8 mouse cellular contexts compared by ENCODE assay signal in the genomic region with DNA sequence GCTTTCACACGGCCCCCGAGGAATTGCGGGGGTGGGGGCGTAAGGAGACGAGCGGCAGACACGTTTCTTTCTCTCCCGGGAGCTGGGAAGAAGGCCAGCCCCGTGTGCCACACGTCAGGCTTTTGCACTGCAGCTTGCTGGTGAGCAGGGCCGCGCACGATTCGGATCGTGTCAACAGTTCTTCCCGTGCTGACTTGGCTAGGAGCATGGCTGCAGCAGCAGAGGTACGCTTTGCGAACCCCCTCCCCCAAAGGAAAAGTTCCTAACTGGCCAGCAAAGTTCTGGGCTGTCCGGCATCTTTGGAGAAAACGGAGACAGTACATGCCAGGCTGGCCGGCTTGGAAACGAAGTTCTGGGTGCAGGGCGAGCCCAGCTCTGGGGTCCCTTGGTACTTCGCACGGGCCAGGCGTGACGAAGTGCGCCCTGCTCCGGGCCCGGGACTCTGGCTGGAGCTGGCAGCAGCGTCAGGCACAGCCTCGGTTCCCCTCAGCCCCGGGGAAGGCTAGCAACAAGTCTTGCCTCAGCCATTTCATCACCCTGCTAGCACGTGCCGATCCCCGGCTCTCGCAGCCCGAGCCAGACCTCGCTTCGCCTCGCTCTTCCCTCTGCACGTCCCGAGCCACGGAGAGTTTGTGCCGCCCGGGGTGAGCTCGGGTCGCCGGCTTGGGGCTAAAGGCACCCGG. TPM values are rescaled to one million over a fixed set of nuclear protein-coding genes. Genes with fewer than 3 reads are reported as not detected.
DNase-seq lines count a peak whose midpoint lies in the region; ATAC-seq and TF ChIP-seq lines count a peak whose summit lies in the region.

No protein-coding gene starts in this region.

- peak overlapping the region; percentile 98 for H3K4me2 ChIP-seq in forebrain, embryonic 12.5 days
- peak overlapping the region; percentile 95 for H3K4me2 ChIP-seq in heart, embryonic 15.5 days
- peak overlapping the region; percentile 98 for H3K4me2 ChIP-seq in lung, embryonic 14.5 days

- peaks cover 41% of the 10 kb centered on the region for H3K27me3 ChIP-seq in forebrain, embryonic 12.5 days
- peaks cover 17% of the 10 kb centered on the region; the same call in 1 of the 2 replicates for H3K27me3 ChIP-seq in heart, embryonic 15.5 days
- H3K27me3 ChIP-seq in lung, embryonic 14.5 days (ENCODE audit: insufficient read depth, low read length): peaks cover 43% of the 10 kb centered on the region

- peak; percentile 4 for DNase-seq in thymus, postnatal 14 days
- DNase-seq in thymus, adult 18-20 months: no peak
- DNase-seq in kidney, postnatal 36 days: peak; percentile 17 to 58
- DNase-seq in lung, embryonic 14.5 days: peak; percentile 64
- DNase-seq in ovary, postnatal 14 days (ENCODE audit: low spot score): peak; percentile 39
- no peak for DNase-seq in cerebellum, adult 18-20 months

- H3K27ac ChIP-seq in forebrain, embryonic 12.5 days: 0 out of 2 replicates have a peak overlapping the region, but pooled peaks have one; percentile 1
- peak overlapping the region; percentile 70 for H3K27ac ChIP-seq in heart, embryonic 15.5 days
- peak overlapping the region; percentile 42; the same call in 1 of the 2 replicates for H3K27ac ChIP-seq in lung, embryonic 14.5 days (ENCODE audit: low read depth)

- under 1% methylated on average over 47 of the region's 50 CpGs for WGBS in forebrain, embryonic 12.5 days
- WGBS in heart, embryonic 15.5 days: under 1% methylated on average over 50 of the region's 50 CpGs
- WGBS in lung, embryonic 14.5 days: under 1% methylated on average over 50 of the region's 50 CpGs

- no peak for TF ChIP-seq CTCF in lung, embryonic 14.5 days (IDR thresholded peaks at IDR 0.05; ENCODE audit: low read depth)

- H3K36me3 ChIP-seq in forebrain, embryonic 12.5 days (replicated peaks): no peaks in the 10 kb centered on the region
- no peaks in the 10 kb centered on the region for H3K36me3 ChIP-seq in heart, embryonic 15.5 days
- no peaks in the 10 kb centered on the region for H3K36me3 ChIP-seq in lung, embryonic 14.5 days (ENCODE audit: insufficient read depth)

- ATAC-seq in forebrain, embryonic 12.5 days (ENCODE audit: low FRiP score): peak; percentile 68
- ATAC-seq in heart, embryonic 15.5 days (replicated peaks; ENCODE audit: insufficient number of reproducible peaks, insufficient read depth, low FRiP score, low read depth): peak; percentile 59
- ATAC-seq in lung, embryonic 14.5 days (ENCODE audit: insufficient read depth): peak; percentile 69

- H3K4me1 ChIP-seq in forebrain, embryonic 12.5 days: peaks cover 31% of the 10 kb centered on the region
- peaks cover 28% of the 10 kb centered on the region for H3K4me1 ChIP-seq in heart, embryonic 15.5 days (replicated peaks)
- peaks cover 9% of the 10 kb centered on the region; the same call in 1 of the 2 replicates for H3K4me1 ChIP-seq in lung, embryonic 14.5 days (ENCODE audit: insufficient read depth)

- H3K4me3 ChIP-seq in forebrain, embryonic 12.5 days (replicated peaks): peak overlapping the region; percentile 55
- peak overlapping the region; percentile 63 for H3K4me3 ChIP-seq in heart, embryonic 15.5 days
- peak overlapping the region; percentile 54 for H3K4me3 ChIP-seq in lung, embryonic 14.5 days (ENCODE audit: low read depth, low read length)

- peak overlapping the region; percentile 53 for H3K9ac ChIP-seq in forebrain, embryonic 12.5 days
- H3K9ac ChIP-seq in heart, embryonic 15.5 days: peak overlapping the region; percentile 64
- H3K9ac ChIP-seq in lung, embryonic 14.5 days: peak overlapping the region; percentile 54

- H3K9me3 ChIP-seq in forebrain, embryonic 12.5 days: no peaks in the 10 kb centered on the region
- no peaks in the 10 kb centered on the region for H3K9me3 ChIP-seq in heart, embryonic 15.5 days (replicated peaks)
- no peaks in the 10 kb centered on the region for H3K9me3 ChIP-seq in lung, embryonic 14.5 days (ENCODE audit: low read depth, low read length)

RNA-seq across cellular contexts. Expression of gene Stc2, which starts 0.8 kb away (rescaled TPM):
- 1.6 and 2.1 TPM in 2 replicates for polyA plus RNA-seq in forebrain, embryonic 12.5 days (2016; fragmentation: Nextera tagmentation; extraction: Ambion mirVana)
- polyA plus RNA-seq in heart, embryonic 15.5 days (2015; fragmentation: Nextera tagmentation; extraction: Ambion mirVana): 4.0 and 4.5 TPM in 2 replicates
- polyA plus RNA-seq in lung, embryonic 14.5 days (2014; fragmentation: Nextera tagmentation; extraction: Ambion mirVana): 1.5 and 1.7 TPM in 2 replicates

Comparison
In these comparisons a context has a peak if more than half of its experiments do, and no peak if none do; other contexts are left out.
1. DNase-seq: peak in thymus, postnatal 14 days (single experiment), kidney, postnatal 36 days (2 of 2), lung, embryonic 14.5 days (single experiment) and ovary, postnatal 14 days (single experiment); none in thymus, adult 18-20 months (0 of 2) and cerebellum, adult 18-20 months (0 of 2).
2. H3K27ac ChIP-seq: peak in every context shown above with its lines; median percentile 70 in heart, embryonic 15.5 days; 42 in lung, embryonic 14.5 days; 1 in forebrain, embryonic 12.5 days.
3. Peak in every context shown above with its lines, with median percentiles within 50 percentile points of each other: ATAC-seq, H3K4me2 ChIP-seq, H3K4me3 ChIP-seq and H3K9ac ChIP-seq.